Mouse (Mus musculus) thymus, postnatal 10 days (tissue): ENCODE results near the gene Nhej1.

ENCODE experiments used
- DNase-seq, 2 experiments: peaks; one replicate each; pipeline ENCODE4 v3.0.0; 2021; ENCODE audit warnings: low spot score in 2 of 2

The Nhej1 gene

DNA sequence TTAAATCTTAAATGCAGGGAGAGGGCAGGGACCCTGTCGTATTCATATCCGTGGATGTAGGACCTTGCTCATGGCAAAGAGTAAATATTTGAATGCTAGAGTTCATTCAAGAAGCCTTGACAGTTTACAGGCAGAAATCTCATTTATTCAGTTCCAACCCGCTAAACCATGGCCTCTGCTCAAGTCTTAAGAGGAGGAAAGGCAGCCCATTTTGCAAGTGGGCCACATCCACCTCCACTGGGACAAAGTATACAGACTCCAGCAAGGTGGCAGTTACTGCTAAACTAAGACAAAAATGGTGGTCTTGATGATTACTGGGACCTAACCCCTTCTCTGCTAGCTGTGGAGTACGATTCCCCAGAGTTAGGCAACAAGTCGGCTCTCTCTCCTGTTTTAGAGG, 418 bp upstream of the Nhej1 start:
- DNase-seq, result no peak

DNA sequence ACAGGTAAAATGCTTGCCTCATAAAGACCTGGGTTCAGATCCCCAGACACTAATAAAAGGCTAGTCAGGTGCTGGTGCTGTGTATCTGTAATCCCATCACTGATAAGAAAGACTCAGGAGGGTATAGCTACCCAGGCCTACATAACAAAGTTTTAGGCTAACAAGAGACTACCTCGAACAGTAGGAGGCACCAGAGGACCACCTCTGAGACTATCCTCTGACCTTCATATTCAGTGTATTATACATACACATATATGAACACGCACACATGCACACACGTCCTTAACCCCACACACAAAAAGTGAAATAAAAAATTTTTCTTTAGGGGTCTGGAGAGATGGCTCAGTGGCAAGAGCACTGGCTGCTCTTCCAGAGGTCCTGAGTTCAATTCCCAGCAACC, 2.8 kb downstream of the Nhej1 start:
- DNase-seq, result peak in 1 of 2 experiments; percentile 38

- no peak for DNase-seq
These were observed 72.9 kb downstream of the Nhej1 start for GRCm38 (mm10) chr1:75052091-75052490.

GRCm38 (mm10) chr1:75051428-75051827, 73.6 kb downstream of the Nhej1 start:
- no peak for DNase-seq

DNA sequence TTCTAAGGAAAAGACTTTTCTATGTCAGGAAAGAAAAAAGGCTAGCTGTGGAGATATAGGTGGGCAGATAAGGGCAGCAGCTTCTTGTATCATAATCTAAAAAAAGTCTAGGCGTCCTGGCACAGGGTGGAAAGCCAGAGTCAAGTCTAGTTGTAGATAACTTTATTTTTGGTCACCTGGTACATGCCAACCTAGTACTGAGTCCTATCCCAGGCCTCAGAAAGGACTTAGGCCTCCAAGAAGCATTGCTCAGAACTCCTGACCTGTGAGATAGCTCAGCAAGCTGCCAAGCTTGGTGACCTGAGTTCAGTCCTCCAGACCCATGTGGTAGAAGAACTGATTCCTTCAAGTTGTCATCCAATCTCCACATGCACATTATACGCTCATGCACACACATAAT, 76.4 kb downstream of the Nhej1 start:
- DNase-seq, result no peak

DNA sequence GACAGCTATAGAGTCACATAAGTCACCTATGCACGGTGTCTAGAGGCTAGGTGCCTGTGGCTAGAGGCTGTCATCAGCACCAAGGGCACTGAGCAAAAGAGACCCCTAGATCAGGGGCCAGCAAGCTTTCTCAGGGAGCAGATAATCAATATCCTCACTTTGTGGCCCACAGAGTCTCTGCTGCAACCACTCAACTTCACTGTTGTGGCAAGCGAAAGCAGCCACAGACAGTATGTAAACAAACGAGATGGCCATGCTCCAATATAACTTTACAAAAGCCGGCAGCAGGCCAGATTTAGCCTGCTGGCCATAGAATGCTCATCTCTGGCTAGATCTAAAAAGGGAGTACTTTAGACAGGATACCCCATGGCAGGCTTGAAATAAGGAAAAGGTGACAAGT, 77.0 kb downstream of the Nhej1 start:
- DNase-seq, result no peak

- no peak for DNase-seq
These were observed 84.6 kb downstream of the Nhej1 start for GRCm38 (mm10) chr1:75040429-75040828.

DNA sequence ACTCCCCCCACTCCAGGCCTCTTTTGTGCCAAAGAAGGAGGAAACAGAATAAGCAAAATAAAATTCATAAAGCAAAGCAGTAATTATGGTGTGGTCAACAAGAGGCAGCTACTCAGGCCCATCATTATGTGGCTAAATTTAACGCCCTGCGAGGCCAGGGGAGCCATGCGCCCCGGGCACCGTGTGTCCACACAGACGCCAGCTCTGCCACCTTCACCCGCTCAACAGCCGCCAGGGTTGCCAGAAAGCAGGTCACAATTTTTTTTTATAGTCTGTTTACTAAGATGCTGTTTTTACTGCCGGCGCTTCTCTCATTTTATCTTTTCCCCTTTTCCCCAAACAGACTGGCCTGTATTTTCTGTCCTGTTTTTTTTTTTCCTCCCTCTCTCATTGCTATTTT, 93.0 kb downstream of the Nhej1 start:
- no peak for DNase-seq

DNA sequence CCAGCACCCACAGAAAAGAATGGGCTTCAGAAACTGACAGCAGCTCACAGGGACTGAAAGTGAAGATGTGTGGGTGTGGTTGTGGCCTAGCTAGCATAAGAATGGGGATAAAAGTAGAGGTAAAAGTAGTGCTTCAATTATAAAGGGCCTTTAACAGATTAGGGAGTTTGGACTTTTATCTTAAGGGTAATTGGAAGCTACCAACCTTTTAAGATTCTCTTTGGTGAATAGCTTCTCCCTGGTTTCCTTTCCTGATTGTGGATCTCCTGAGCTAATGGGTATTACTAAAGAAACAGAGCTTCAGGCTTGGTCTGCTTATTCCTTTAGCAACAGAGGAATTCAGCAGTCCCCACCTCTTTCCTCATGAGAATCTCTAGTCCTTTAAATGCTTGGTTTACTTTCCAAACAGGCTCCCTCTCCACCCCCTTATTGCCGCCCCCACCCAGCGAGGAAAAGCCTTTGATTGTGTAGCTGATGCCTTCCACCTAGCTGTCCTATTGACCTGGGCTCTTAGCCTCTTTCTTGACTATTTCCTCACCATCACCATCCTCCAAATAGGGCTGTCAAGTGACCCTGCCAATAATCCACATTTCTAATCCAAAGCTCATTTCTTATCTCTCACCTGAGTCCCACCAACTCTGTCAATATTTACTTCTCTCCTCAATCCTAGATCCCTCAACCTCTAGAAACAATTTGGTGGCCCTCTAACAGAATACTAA, 97.8 kb downstream of the Nhej1 start:
- DNase-seq, result no peak

DNA sequence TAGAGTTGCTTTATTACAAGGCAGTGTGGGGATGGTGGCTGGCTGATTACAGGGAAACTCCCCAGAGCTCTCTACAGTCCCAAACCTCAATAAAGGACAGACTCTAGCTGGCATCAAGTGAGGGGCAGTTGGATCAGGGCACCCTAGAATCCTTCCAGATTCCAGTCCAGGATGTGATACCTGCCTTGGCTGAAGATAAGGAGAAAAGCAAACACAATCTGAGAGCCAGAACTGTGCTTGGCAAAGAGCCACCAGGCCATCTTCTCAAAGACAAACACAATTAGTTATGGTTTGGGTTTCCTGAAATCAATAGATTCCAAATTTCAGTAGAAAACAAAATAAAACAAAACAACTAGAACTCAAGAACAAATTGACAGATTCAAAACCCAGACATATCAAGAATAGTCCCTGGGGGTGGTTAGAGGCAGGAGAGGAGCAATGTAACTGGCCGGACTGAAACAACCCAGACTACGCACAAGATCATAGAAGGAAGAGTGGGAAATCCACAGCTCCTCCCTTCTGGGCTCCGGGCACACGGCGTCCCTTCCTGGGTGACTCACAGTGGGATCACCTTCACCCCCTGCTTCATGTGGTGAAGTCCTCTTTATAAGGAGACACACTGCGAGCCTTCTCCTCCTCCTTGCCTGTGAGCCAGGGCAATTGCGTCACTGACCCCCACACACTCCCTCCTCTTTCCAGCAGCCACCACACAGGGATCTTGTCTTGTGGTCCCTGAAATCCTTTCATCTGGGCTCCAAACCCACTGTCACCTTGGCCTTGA, 100.4 kb downstream of the Nhej1 start:
- DNase-seq, result no peak

- DNase-seq, result no peak
These were observed 102.8 kb downstream of the Nhej1 start for GRCm38 (mm10) chr1:75022216-75022615.

DNA sequence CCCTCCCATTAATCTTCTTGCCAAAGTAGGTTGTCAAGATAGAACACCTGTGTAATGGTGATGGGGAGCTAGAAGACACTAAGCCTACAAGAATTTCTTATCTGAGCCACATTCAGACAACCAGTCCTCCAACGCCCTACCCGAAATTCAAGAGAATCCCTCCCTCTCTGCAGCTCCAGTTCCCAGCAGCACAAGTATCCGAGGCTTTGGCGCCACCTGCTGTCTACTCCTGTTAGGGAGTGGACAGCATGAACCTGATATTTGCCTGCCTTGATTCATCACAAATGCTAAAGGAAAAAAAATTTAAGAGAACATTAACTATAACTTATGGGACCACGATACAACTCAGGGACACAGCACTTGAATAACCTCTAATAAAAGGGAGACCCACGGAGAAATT, 108.2 kb downstream of the Nhej1 start:
- DNase-seq, result peak in 1 of 2 experiments; percentile 62

GRCm38 (mm10) chr1:75015551-75016265, 109.3 kb downstream of the Nhej1 start:
- no peak for DNase-seq

DNA sequence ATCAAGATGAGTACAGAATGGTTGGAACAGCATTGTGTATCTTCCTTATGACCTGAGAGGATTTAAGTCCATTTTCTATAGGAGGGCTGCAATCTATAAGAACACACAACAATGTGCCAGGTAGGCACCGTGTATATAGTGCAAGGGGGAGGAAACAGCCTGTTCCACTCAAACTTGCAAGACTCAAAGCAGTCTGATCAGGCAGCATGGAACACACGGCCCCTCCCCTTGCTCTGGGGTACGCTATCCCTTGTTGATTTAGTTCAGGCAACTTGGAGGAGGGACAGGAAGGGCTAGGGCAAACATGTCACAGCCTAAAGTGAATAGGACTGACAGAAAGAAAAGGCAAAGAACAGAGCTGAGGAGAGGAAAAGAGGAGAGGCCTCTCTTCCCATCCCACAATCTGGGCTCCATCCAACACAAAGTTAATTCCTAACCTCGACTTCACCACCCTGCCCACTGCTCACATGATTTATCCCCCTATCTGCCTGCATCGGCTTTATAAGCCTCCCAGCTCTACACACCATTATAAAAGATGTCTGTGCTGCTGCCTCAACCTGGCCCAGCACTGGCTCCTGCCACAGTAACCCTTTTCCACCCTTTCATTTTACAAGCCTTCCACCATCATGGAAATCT, 110.7 kb downstream of the Nhej1 start:
- no peak for DNase-seq

DNA sequence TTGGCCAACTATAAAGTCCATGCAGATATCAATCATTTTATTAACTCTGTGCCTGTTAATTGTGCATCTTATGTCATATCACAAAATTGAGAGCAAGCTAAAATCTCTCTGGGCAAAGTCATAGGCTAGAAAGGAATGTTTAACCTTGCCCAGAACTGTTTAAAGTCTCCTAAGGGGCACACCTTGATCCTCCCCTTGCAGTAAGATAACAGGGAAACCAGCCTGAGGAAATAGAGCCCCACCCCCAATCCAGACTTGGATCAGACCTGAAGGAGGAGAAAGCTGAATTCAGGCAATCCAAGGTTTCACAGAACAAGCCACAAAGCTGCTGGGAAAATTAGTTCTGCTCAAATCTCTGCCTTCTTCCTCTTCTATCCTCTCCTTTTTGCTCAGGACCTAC, 114.2 kb downstream of the Nhej1 start:
- DNase-seq, result no peak

GRCm38 (mm10) chr1:75010203-75010602, 114.8 kb downstream of the Nhej1 start:
- no peak for DNase-seq

- no peak for DNase-seq
These were observed 119.0 kb downstream of the Nhej1 start for GRCm38 (mm10) chr1:75006016-75006415.

GRCm38 (mm10) chr1:75001183-75001582, 123.8 kb downstream of the Nhej1 start:
- DNase-seq, result no peak

DNA sequence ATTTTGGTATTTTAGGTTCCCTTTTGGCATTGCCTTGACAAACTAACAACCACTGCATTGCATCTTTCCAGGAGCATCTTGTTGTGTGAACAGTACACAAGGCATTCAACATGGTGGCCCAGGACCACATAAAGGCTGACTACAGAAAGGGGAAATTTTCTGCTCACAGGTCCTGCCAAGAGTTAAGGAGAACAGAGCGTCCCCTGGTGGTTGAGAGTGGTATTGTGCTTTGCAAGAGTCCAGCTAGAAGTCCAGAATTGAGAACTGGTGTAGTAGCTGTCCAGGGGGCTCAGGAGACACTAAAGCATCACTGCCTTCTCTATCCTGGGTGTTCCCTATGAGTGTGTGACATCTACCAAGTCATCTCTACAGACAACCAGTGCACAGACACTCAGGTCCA, 124.5 kb downstream of the Nhej1 start:
- DNase-seq, result peak in 1 of 2 experiments; percentile 21

- no peak for DNase-seq
These were observed 125.8 kb downstream of the Nhej1 start for GRCm38 (mm10) chr1:74999173-74999572.

GRCm38 (mm10) chr1:74997231-74997630, 127.8 kb downstream of the Nhej1 start:
- no peak for DNase-seq

- no peak for DNase-seq
These were observed 148.0 kb downstream of the Nhej1 start for GRCm38 (mm10) chr1:74977001-74977400.
